Mouse (Mus musculus) intestine, embryonic 16.5 days (tissue): ENCODE data around the gene Unc13c. TPM values are rescaled to one million over a fixed set of nuclear protein-coding genes. Genes with fewer than 3 reads are reported as not detected.

Experiments
- ATAC-seq: fragments of 200-750 bp; cut with Nextera tagmentation; 2 replicates; pipeline ENCODE4 v1.8.0; 2017; ENCODE audit warnings: moderate TSS enrichment, moderate library complexity
- H3K27ac ChIP-seq: fragments of 300-500 bp; sonication (generic); 2 replicates; pipeline ENCODE4 v1.5.1; 2014; ENCODE audit warnings: mild to moderate bottlenecking, low read length
- H3K27me3 ChIP-seq: fragments of 300-500 bp; sonication (generic); replicated peaks from 2 replicates; pipeline ENCODE4 v1.6.1; 2014; ENCODE audit warnings: low read length, control low read depth, mixed read lengths; ENCODE audit not compliant: control insufficient read depth, insufficient read depth
- H3K36me3 ChIP-seq: fragments of 300-500 bp; sonication (generic); 2 replicates; pipeline ENCODE4 v1.6.1; 2014; ENCODE audit warnings: low read length, control low read depth; ENCODE audit not compliant: control insufficient read depth, insufficient read depth
- H3K4me1 ChIP-seq: fragments of 300-500 bp; sonication (generic); 2 replicates; pipeline ENCODE4 v1.6.1; 2014; ENCODE audit warnings: low read length, control low read depth, mixed read lengths; ENCODE audit not compliant: control insufficient read depth, insufficient read depth
- H3K4me2 ChIP-seq: fragments of 300-500 bp; sonication (generic); 2 replicates; pipeline ENCODE4 v1.6.1; 2014; ENCODE audit warnings: low read depth, low read length, control low read depth
- H3K4me3 ChIP-seq: fragments of 300-500 bp; sonication (generic); 2 replicates; pipeline ENCODE4 v1.5.1; 2014; ENCODE audit warnings: mild to moderate bottlenecking, low read length
- H3K9ac ChIP-seq: fragments of 300-500 bp; sonication (generic); 2 replicates; pipeline ENCODE4 v1.6.1; 2014; ENCODE audit warnings: low read depth, low read length
- H3K9me3 ChIP-seq: fragments of 300-500 bp; sonication (generic); 2 replicates; pipeline ENCODE4 v1.6.1; 2016; ENCODE audit warnings: low read length, control low read depth; ENCODE audit not compliant: control insufficient read depth
- WGBS: fragments of 180-500 bp; shearing (Covaris S2); extraction: QIAGEN DNeasy Blood & Tissue Kit; methylation state at CpG from one replicate; pipeline ENCODE4 v1.1.7; 2014; 5-methylcytosine and 5-hydroxymethylcytosine counted together
- polyA plus RNA-seq: library from polyadenylated mRNA; unstranded; fragments of >200 nt; fragmentation: Nextera tagmentation; extraction: Ambion mirVana; gene quantifications from 2 replicates; pipeline ENCODE4 v1.2.1, GENCODE M21; 2015

The Unc13c gene
- polyA plus RNA-seq, 1 experiment from 2014 or later = 0.15 TPM

- no peak overlapping the region for H3K9ac ChIP-seq
- no peak overlapping the region for H3K27ac ChIP-seq
- H3K4me1 ChIP-seq = no peaks in the 10 kb centered on the region
- no peak overlapping the region for H3K4me3 ChIP-seq
- H3K27me3 ChIP-seq = no peaks in the 10 kb centered on the region
- ATAC-seq = no peak
- H3K36me3 ChIP-seq = no peaks in the 10 kb centered on the region
- no peaks in the 10 kb centered on the region for H3K9me3 ChIP-seq
- 65% methylated on average over 13 of the region's 13 CpGs for WGBS
- no peak overlapping the region for H3K4me2 ChIP-seq
Observed at GRCm38 (mm10) chr9:73680545-73681495, 287.9 kb downstream of the Unc13c start.

- no peaks in the 10 kb centered on the region for H3K9me3 ChIP-seq
- no peak overlapping the region for H3K4me3 ChIP-seq
- no peak overlapping the region for H3K27ac ChIP-seq
- H3K4me2 ChIP-seq = no peak overlapping the region
- H3K9ac ChIP-seq = no peak overlapping the region
- H3K27me3 ChIP-seq = no peaks in the 10 kb centered on the region
- no peaks in the 10 kb centered on the region for H3K4me1 ChIP-seq
- no peaks in the 10 kb centered on the region for H3K36me3 ChIP-seq
- WGBS = 64% methylated on average over 6 of the region's 6 CpGs
- ATAC-seq = no peak
Observed at GRCm38 (mm10) chr9:73671656-73672212, 297.0 kb downstream of the Unc13c start.

GRCm38 (mm10) chr9:73670040-73670439 is 298.7 kb downstream of the Unc13c start:
- Histone ChIP-seq H3K36me3 (no peaks in the 10 kb centered on the region), H3K9ac (no peak overlapping the region), H3K4me2 (no peak overlapping the region), H3K27me3 (no peaks in the 10 kb centered on the region), H3K9me3 (no peaks in the 10 kb centered on the region), H3K27ac (no peak overlapping the region), H3K4me3 (no peak overlapping the region), H3K4me1 (no peaks in the 10 kb centered on the region)
- ATAC-seq = no peak
- 55% methylated on average over 2 of the region's 2 CpGs for WGBS

GRCm38 (mm10) chr9:73662839-73663238 is 305.9 kb downstream of the Unc13c start:
- Histone ChIP-seq H3K36me3 (no peaks in the 10 kb centered on the region), H3K9me3 (no peaks in the 10 kb centered on the region), H3K27ac (no peak overlapping the region), H3K4me1 (no peaks in the 10 kb centered on the region), H3K9ac (no peak overlapping the region), H3K4me2 (no peak overlapping the region), H3K4me3 (no peak overlapping the region), H3K27me3 (no peaks in the 10 kb centered on the region)
- ATAC-seq = no peak
- 85% methylated on average over 7 of the region's 7 CpGs for WGBS

GRCm38 (mm10) chr9:73649088-73649487 is 319.7 kb downstream of the Unc13c start:
- no peaks in the 10 kb centered on the region for H3K27me3 ChIP-seq
- no peak for ATAC-seq
- no peak overlapping the region for H3K4me3 ChIP-seq
- WGBS = 87% methylated on average over 1 of the region's 1 CpGs
- no peaks in the 10 kb centered on the region for H3K36me3 ChIP-seq
- no peaks in the 10 kb centered on the region for H3K9me3 ChIP-seq
- H3K27ac ChIP-seq = no peak overlapping the region
- no peak overlapping the region for H3K9ac ChIP-seq
- no peaks in the 10 kb centered on the region for H3K4me1 ChIP-seq
- no peak overlapping the region for H3K4me2 ChIP-seq

- Histone ChIP-seq H3K9me3 (no peaks in the 10 kb centered on the region), H3K4me1 (no peaks in the 10 kb centered on the region), H3K36me3 (no peaks in the 10 kb centered on the region), H3K27ac (no peak overlapping the region), H3K27me3 (no peaks in the 10 kb centered on the region), H3K4me2 (no peak overlapping the region), H3K4me3 (no peak overlapping the region), H3K9ac (no peak overlapping the region)
- no peak for ATAC-seq
- 79% methylated on average over 1 of the region's 1 CpGs for WGBS
Observed at GRCm38 (mm10) chr9:73638119-73638518, 330.6 kb downstream of the Unc13c start.

GRCm38 (mm10) chr9:73625171-73625570 is 343.6 kb downstream of the Unc13c start:
- Histone ChIP-seq H3K4me2 (no peak overlapping the region), H3K27ac (no peak overlapping the region), H3K27me3 (no peaks in the 10 kb centered on the region), H3K36me3 (no peaks in the 10 kb centered on the region), H3K9ac (no peak overlapping the region), H3K4me1 (no peaks in the 10 kb centered on the region), H3K4me3 (no peak overlapping the region), H3K9me3 (no peaks in the 10 kb centered on the region)
- no peak for ATAC-seq
- WGBS = 85% methylated on average over 1 of the region's 1 CpGs

- H3K36me3 ChIP-seq = no peaks in the 10 kb centered on the region
- no peak overlapping the region for H3K9ac ChIP-seq
- H3K4me1 ChIP-seq = no peaks in the 10 kb centered on the region
- no peak overlapping the region for H3K27ac ChIP-seq
- no peak for ATAC-seq
- no peak overlapping the region for H3K4me3 ChIP-seq
- 70% methylated on average over 4 of the region's 4 CpGs for WGBS
- H3K9me3 ChIP-seq = no peaks in the 10 kb centered on the region
- no peak overlapping the region for H3K4me2 ChIP-seq
- H3K27me3 ChIP-seq = no peaks in the 10 kb centered on the region
Observed at GRCm38 (mm10) chr9:73612896-73613295, 355.9 kb downstream of the Unc13c start.

- no peaks in the 10 kb centered on the region for H3K4me1 ChIP-seq
- WGBS = 71% methylated on average over 1 of the region's 1 CpGs
- H3K9ac ChIP-seq = no peak overlapping the region
- no peaks in the 10 kb centered on the region for H3K9me3 ChIP-seq
- H3K27me3 ChIP-seq = no peaks in the 10 kb centered on the region
- no peaks in the 10 kb centered on the region for H3K36me3 ChIP-seq
- no peak overlapping the region for H3K27ac ChIP-seq
- ATAC-seq = no peak
- H3K4me3 ChIP-seq = no peak overlapping the region
- H3K4me2 ChIP-seq = no peak overlapping the region
Observed at GRCm38 (mm10) chr9:73603921-73604320, 364.8 kb downstream of the Unc13c start.
